Mouse (Mus musculus): Measurements from ENCODE around the gene Nudt19.

DNA sequence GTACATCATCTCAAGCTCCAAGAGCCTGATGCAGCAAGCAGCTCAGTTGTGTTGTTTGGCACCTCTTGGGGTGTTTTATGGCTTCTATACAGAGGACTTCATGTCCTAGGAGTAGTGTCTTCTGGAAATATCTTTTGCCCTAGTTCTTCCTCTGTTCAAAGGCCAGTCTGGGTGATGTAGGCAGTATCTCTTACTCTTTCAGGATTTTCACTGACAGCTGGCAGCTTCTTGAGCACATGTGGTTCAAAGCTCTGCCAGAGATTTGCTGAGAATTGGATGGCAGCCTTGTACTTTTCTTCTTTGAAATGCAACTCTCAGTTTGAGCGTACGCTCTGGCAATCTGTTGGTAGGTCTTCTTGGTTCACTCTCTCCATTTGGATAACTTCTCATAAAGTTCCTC lies 58.6 kb downstream of the Nudt19 start:
- TF ChIP-seq GATA1 (IDR thresholded peaks at IDR 0.05; ENCODE audit: borderline replicate concordance, low read length) (no peak), FLI1 (IDR thresholded peaks at IDR 0.05; ENCODE audit: low read length) (no peak)
